Mouse (Mus musculus) forebrain, embryonic 13.5 days (tissue): ENCODE measurements around the gene Tanc2. TPM values are rescaled to one million over a fixed set of nuclear protein-coding genes. Genes with fewer than 3 reads are reported as not detected.
A peak's percentile ranks its signal among the peaks of the same experiment; 100 is the strongest.

Experiments
- ATAC-seq: fragments of 200-750 bp; cut with Nextera tagmentation; 2 replicates; pipeline ENCODE4 v1.8.0; 2017
- H3K27ac ChIP-seq: fragments of 300-500 bp; sonication (generic); 2 replicates; pipeline ENCODE4 v1.5.1; 2015; ENCODE audit warnings: inconsistent platforms, mild to moderate bottlenecking, moderate library complexity
- H3K27me3 ChIP-seq: fragments of 300-500 bp; sonication (generic); 2 replicates; pipeline ENCODE4 v1.6.1; 2015; ENCODE audit warnings: mild to moderate bottlenecking, inconsistent platforms
- H3K36me3 ChIP-seq: fragments of 300-500 bp; sonication (generic); 2 replicates; pipeline ENCODE4 v1.6.1; 2015; ENCODE audit warnings: mild to moderate bottlenecking, inconsistent platforms; ENCODE audit not compliant: poor library complexity, severe bottlenecking
- H3K4me1 ChIP-seq: fragments of 300-500 bp; sonication (generic); 2 replicates; pipeline ENCODE4 v1.6.1; 2015; ENCODE audit warnings: inconsistent platforms
- H3K4me2 ChIP-seq: fragments of 300-500 bp; sonication (generic); 2 replicates; pipeline ENCODE4 v1.6.1; 2015; ENCODE audit warnings: inconsistent platforms, mild to moderate bottlenecking, moderate library complexity
- H3K4me3 ChIP-seq: fragments of 300-500 bp; sonication (generic); 2 replicates; pipeline ENCODE4 v1.5.1; 2015; ENCODE audit warnings: mild to moderate bottlenecking, inconsistent platforms
- H3K9ac ChIP-seq: fragments of 300-500 bp; sonication (generic); 2 replicates; pipeline ENCODE4 v1.6.1; 2015; ENCODE audit warnings: mild to moderate bottlenecking, inconsistent platforms
- H3K9me3 ChIP-seq: fragments of 300-500 bp; sonication (generic); replicated peaks from 2 replicates; pipeline ENCODE4 v1.6.1; 2016; ENCODE audit warnings: inconsistent platforms
- WGBS: fragments of 180-500 bp; shearing (Covaris S2); methylation state at CpG from one replicate; pipeline ENCODE4 v1.1.7; 2015; 5-methylcytosine and 5-hydroxymethylcytosine counted together
- polyA plus RNA-seq: library from polyadenylated mRNA; unstranded; fragments of >200 nt; fragmentation: Nextera tagmentation; extraction: Ambion mirVana; gene quantifications from 2 replicates; pipeline ENCODE4 v1.2.1, GENCODE M21; 2015

The Tanc2 gene
- polyA plus RNA-seq, 1 experiment from 2014 or later: 17.4 TPM

DNA sequence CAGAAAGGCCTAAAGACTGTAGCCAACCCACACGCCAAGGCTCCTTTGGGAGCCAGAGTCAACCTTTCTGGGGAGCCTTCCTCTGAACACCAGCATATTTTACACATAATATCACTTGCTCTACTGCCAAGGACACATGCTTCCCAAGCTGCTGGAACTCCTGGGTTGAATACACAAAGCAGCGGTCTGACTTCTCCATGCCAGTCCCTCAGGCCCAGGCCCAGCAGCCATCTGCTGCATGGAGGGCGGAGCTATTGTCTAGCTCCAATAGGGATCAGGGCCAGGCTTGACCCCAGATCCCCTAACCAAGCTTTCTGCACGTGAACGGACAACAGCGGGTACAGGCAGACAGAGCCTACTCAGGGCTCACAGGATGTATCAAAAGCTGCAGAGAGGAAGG lies 345.0 kb downstream of the Tanc2 start:
- H3K4me1 ChIP-seq: peaks cover 4% of the 10 kb centered on the region; the same call in 1 of the 2 replicates
- H3K4me2 ChIP-seq: no peak overlapping the region
- WGBS: 46% methylated on average over 6 of the region's 6 CpGs
- H3K27ac ChIP-seq: no peak overlapping the region
- no peak overlapping the region for H3K9ac ChIP-seq
- no peaks in the 10 kb centered on the region for H3K36me3 ChIP-seq
- H3K4me3 ChIP-seq: no peak overlapping the region
- no peak for ATAC-seq
- no peaks in the 10 kb centered on the region for H3K27me3 ChIP-seq
- H3K9me3 ChIP-seq: no peaks in the 10 kb centered on the region

GRCm38 (mm10) chr11:105935496-105935895 lies 345.7 kb downstream of the Tanc2 start:
- H3K27ac ChIP-seq: no peak overlapping the region
- ATAC-seq: no peak
- H3K9me3 ChIP-seq: no peaks in the 10 kb centered on the region
- no peaks in the 10 kb centered on the region for H3K36me3 ChIP-seq
- H3K27me3 ChIP-seq: no peaks in the 10 kb centered on the region
- H3K9ac ChIP-seq: no peak overlapping the region
- WGBS: 88% methylated on average over 8 of the region's 8 CpGs
- peaks cover 4% of the 10 kb centered on the region; the same call in 1 of the 2 replicates for H3K4me1 ChIP-seq
- no peak overlapping the region for H3K4me2 ChIP-seq
- H3K4me3 ChIP-seq: no peak overlapping the region

DNA sequence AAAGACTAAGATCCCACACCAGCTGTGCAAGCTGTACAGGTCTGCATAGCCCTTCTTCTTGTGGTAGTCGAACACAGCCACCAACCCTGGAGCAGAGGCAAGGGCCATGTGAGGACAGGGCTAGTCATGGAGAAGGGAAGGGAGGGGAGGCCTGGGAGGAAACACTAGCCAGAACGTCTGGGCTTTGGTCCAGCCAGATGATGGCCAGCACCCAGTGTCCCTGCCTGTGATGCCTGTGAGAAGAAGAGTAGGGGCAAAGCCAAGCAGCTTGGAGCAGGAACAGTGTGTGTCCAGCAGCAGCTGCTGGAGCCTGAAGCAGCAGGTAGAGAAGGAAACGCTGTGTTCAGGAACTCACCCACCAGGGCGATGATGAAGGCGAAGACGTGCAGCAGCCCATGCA lies 346.4 kb downstream of the Tanc2 start:
- Histone ChIP-seq H3K9ac (no peak overlapping the region), H3K36me3 (no peaks in the 10 kb centered on the region), H3K4me1 (peaks cover 4% of the 10 kb centered on the region; the same call in 1 of the 2 replicates), H3K27ac (no peak overlapping the region), H3K4me3 (no peak overlapping the region), H3K27me3 (no peaks in the 10 kb centered on the region), H3K9me3 (no peaks in the 10 kb centered on the region), H3K4me2 (no peak overlapping the region)
- ATAC-seq: no peak
- 87% methylated on average over 6 of the region's 6 CpGs for WGBS

- no peak overlapping the region for H3K4me2 ChIP-seq
- no peak overlapping the region for H3K9ac ChIP-seq
- WGBS: 93% methylated on average over 3 of the region's 3 CpGs
- H3K4me1 ChIP-seq: peaks cover 4% of the 10 kb centered on the region; the same call in 1 of the 2 replicates
- H3K27ac ChIP-seq: no peak overlapping the region
- no peak for ATAC-seq
- no peak overlapping the region for H3K4me3 ChIP-seq
- no peaks in the 10 kb centered on the region for H3K9me3 ChIP-seq
- H3K36me3 ChIP-seq: no peaks in the 10 kb centered on the region
- no peaks in the 10 kb centered on the region for H3K27me3 ChIP-seq
Measured at GRCm38 (mm10) chr11:105936974-105937373, 347.2 kb downstream of the Tanc2 start.

DNA sequence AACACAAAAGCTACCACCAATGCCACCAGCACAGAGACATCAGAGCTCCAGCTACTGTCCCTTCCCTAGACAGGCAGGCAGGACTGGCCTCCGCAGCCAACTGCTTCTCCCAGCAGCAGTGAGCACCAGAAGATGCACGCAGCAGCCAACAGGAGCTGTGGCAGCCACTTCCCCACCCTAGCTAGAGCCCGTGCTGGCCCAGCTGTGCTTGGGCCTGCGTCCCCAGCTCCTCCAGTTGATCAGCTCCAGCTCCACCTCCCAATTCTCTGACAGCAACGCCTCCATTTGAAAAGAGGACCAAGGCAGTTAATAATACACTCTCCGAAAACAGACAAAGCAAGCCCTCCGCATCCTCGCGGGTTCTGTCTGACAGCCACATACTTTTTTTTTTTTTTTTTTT lies 349.0 kb downstream of the Tanc2 start:
- WGBS: 42% methylated on average over 9 of the region's 9 CpGs
- ATAC-seq: 0 out of 2 replicates have a peak, but pooled peaks have one; percentile 16
- H3K9ac ChIP-seq: no peak overlapping the region
- H3K36me3 ChIP-seq: no peaks in the 10 kb centered on the region
- no peaks in the 10 kb centered on the region for H3K27me3 ChIP-seq
- peaks cover 15% of the 10 kb centered on the region for H3K4me1 ChIP-seq
- no peak overlapping the region for H3K27ac ChIP-seq
- H3K9me3 ChIP-seq: no peaks in the 10 kb centered on the region
- no peak overlapping the region for H3K4me3 ChIP-seq
- H3K4me2 ChIP-seq: no peak overlapping the region

- Histone ChIP-seq H3K9ac (no peak overlapping the region), H3K4me3 (no peak overlapping the region), H3K9me3 (no peaks in the 10 kb centered on the region), H3K27ac (no peak overlapping the region), H3K27me3 (0 out of 2 replicates have a peak, but pooled peaks cover 8% of the 10 kb centered on the region), H3K4me1 (peaks cover 22% of the 10 kb centered on the region), H3K4me2 (no peak overlapping the region), H3K36me3 (no peaks in the 10 kb centered on the region)
- no peak for ATAC-seq
- 65% methylated on average over 8 of the region's 8 CpGs for WGBS
Measured at GRCm38 (mm10) chr11:105941973-105942372, 352.2 kb downstream of the Tanc2 start.

GRCm38 (mm10) chr11:105943133-105944102 lies 353.6 kb downstream of the Tanc2 start:
- Histone ChIP-seq H3K27me3 (0 out of 2 replicates have a peak, but pooled peaks cover 8% of the 10 kb centered on the region), H3K9ac (peak overlapping the region; percentile 74), H3K4me1 (peaks cover 22% of the 10 kb centered on the region), H3K4me2 (peak overlapping the region; percentile 94), H3K9me3 (no peaks in the 10 kb centered on the region), H3K36me3 (no peaks in the 10 kb centered on the region), H3K4me3 (peak overlapping the region; percentile 62), H3K27ac (no peak overlapping the region)
- WGBS: 6% methylated on average over 47 of the region's 47 CpGs
- ATAC-seq: no peak; the same call in none of the 2 replicates

DNA sequence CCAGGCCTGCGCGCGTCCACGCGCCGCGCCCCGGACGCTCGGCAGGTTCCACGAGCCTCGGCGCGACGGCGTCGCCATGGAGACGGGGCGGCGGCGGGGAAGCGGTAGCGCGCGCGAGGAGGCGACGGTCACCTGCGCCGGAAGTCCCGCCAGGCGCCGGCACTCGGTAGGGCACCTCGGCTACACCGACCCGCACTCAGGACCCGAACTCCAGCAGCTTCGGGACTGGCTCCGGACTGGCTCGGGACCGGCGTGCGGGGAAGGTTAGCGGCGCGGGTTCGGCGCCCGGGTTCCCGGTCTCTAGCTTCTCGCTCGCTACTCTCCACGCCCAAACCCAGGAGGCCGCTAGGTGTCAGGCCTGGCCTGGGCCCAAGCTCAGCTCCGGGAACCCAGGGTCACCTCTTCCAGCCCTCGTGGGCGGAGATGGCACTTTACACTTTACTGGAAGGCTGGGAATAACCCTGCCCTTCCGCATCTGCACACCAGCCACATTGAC lies 354.4 kb downstream of the Tanc2 start:
- peak overlapping the region; percentile 62 for H3K4me3 ChIP-seq
- 0 out of 2 replicates have a peak, but pooled peaks cover 8% of the 10 kb centered on the region for H3K27me3 ChIP-seq
- no peaks in the 10 kb centered on the region for H3K9me3 ChIP-seq
- H3K36me3 ChIP-seq: no peaks in the 10 kb centered on the region
- H3K4me1 ChIP-seq: peaks cover 17% of the 10 kb centered on the region
- no peak overlapping the region for H3K27ac ChIP-seq
- ATAC-seq: peak; percentile 78
- peak overlapping the region; percentile 74 for H3K9ac ChIP-seq
- peak overlapping the region; percentile 94 for H3K4me2 ChIP-seq
- WGBS: under 1% methylated on average over 59 of the region's 59 CpGs

GRCm38 (mm10) chr11:105944770-105945672 lies 355.2 kb downstream of the Tanc2 start:
- H3K27me3 ChIP-seq: 0 out of 2 replicates have a peak, but pooled peaks cover 8% of the 10 kb centered on the region
- no peaks in the 10 kb centered on the region for H3K36me3 ChIP-seq
- H3K27ac ChIP-seq: no peak overlapping the region
- peak overlapping the region; percentile 62 for H3K4me3 ChIP-seq
- WGBS: 73% methylated on average over 16 of the region's 16 CpGs
- peaks cover 17% of the 10 kb centered on the region for H3K4me1 ChIP-seq
- peak overlapping the region; percentile 94 for H3K4me2 ChIP-seq
- H3K9me3 ChIP-seq: no peaks in the 10 kb centered on the region
- no peak for ATAC-seq
- H3K9ac ChIP-seq: no peak overlapping the region; the same call in 1 of the 2 replicates

- peaks cover 17% of the 10 kb centered on the region for H3K4me1 ChIP-seq
- no peak overlapping the region for H3K4me2 ChIP-seq
- H3K27me3 ChIP-seq: 0 out of 2 replicates have a peak, but pooled peaks cover 8% of the 10 kb centered on the region
- WGBS: 59% methylated on average over 11 of the region's 11 CpGs
- H3K27ac ChIP-seq: no peak overlapping the region
- no peak for ATAC-seq
- H3K9me3 ChIP-seq: no peaks in the 10 kb centered on the region
- no peak overlapping the region for H3K4me3 ChIP-seq
- no peak overlapping the region for H3K9ac ChIP-seq
- H3K36me3 ChIP-seq: no peaks in the 10 kb centered on the region
Measured at GRCm38 (mm10) chr11:105946694-105947154, 356.9 kb downstream of the Tanc2 start.

DNA sequence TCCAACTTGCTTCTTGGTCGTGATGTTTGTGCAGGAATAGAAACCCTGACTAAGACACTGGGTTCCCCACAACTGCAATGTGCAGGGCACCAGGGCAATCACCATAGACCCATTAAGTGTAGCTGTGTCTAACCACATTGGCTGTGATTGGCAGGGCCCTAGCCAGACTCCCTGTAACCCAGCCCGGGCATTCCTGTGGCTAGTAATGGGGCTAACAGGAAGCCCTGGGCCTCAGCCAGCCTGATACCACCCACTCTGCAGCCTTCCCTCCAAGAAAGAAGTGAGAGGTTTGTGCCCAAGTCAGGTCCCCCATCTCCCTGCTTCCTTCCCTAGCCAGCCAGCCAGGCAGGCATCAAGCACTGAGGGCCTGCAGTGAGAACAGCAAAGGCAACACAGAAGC lies 358.5 kb downstream of the Tanc2 start:
- H3K4me2 ChIP-seq: no peak overlapping the region
- no peak for ATAC-seq
- H3K9ac ChIP-seq: no peak overlapping the region
- H3K27me3 ChIP-seq: 0 out of 2 replicates have a peak, but pooled peaks cover 8% of the 10 kb centered on the region
- no peak overlapping the region for H3K27ac ChIP-seq
- 72% methylated on average over 2 of the region's 2 CpGs for WGBS
- peaks cover 11% of the 10 kb centered on the region for H3K4me1 ChIP-seq
- no peaks in the 10 kb centered on the region for H3K36me3 ChIP-seq
- no peak overlapping the region for H3K4me3 ChIP-seq
- H3K9me3 ChIP-seq: no peaks in the 10 kb centered on the region
